Comparison of ENCODE assay signal across 8 mouse cellular contexts in the genomic region with DNA sequence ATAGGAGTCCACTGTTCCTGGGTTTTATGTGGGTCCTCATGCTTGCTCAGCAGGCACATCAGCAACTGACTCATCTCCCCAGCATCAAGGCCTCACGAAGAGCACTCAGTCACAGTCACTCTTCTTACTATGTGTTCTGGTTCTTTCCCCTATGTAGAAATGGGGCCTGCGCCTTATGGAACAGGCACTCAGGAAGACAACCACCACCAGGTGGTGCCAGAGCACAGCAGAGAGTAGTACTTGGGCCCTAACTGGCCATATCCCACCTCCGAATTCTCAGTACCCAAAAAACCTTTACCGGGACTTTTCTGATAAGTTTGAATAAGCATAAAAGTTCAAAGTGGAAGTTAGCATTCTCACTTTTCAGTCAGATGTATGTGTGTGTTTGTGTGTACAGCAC. TPM values are rescaled to one million over a fixed set of nuclear protein-coding genes. Genes with fewer than 3 reads are reported as not detected.
DNase-seq lines count a peak whose midpoint lies in the region; TF ChIP-seq lines count a peak whose summit lies in the region.

No protein-coding gene starts in this region.

- H3K79me2 ChIP-seq in liver, adult 2 months (ENCODE audit: control insufficient read depth, insufficient read depth, low read length): no peaks in the 10 kb centered on the region

- peaks cover 4% of the 10 kb centered on the region for H3K36me3 ChIP-seq in kidney, adult 2 months (ENCODE audit: control insufficient read depth, insufficient read depth, low read length)
- H3K36me3 ChIP-seq in liver, adult 2 months (ENCODE audit: control insufficient read depth, insufficient read depth, low read length): peaks cover 42% of the 10 kb centered on the region

- H3K9ac ChIP-seq in liver, adult 2 months (ENCODE audit: low read depth, low read length): no peak overlapping the region

- TF ChIP-seq POLR2A in cortical plate, adult 2 months (IDR thresholded peaks at IDR 0.05; ENCODE audit: extremely low read depth, insufficient read depth, low read length): no peak
- TF ChIP-seq POLR2A in kidney, adult 2 months (IDR thresholded peaks at IDR 0.05; ENCODE audit: low read depth, low read length): no peak
- TF ChIP-seq POLR2A in liver, adult 2 months (IDR thresholded peaks at IDR 0.05; ENCODE audit: extremely low read depth, insufficient read depth, low read length): no peak

- TF ChIP-seq CTCF in cortical plate, adult 2 months (IDR thresholded peaks at IDR 0.05; ENCODE audit: extremely low read depth, insufficient read depth, low read length): peak; percentile 88
- peak; percentile 87 for TF ChIP-seq CTCF in kidney, adult 2 months (conservative IDR thresholded peaks at IDR 0.05; ENCODE audit: insufficient read depth, insufficient read length, low read depth, low read length)
- TF ChIP-seq CTCF in liver, adult 2 months (IDR thresholded peaks at IDR 0.05; ENCODE audit: low read depth, low read length): peak; percentile 90

- H3K27ac ChIP-seq in cortical plate, adult 2 months (ENCODE audit: insufficient read depth, low read length): no peak overlapping the region
- H3K27ac ChIP-seq in kidney, adult 2 months (ENCODE audit: insufficient read depth, low read depth, low read length): no peak overlapping the region
- H3K27ac ChIP-seq in liver, adult 2 months (replicated peaks; ENCODE audit: insufficient read depth, low read depth, low read length): no peak overlapping the region

- no peaks in the 10 kb centered on the region for H3K4me1 ChIP-seq in cortical plate, adult 2 months (ENCODE audit: control insufficient read depth, insufficient read depth, low read length)
- H3K4me1 ChIP-seq in kidney, adult 2 months (ENCODE audit: control insufficient read depth, insufficient read depth, low read length): no peaks in the 10 kb centered on the region
- H3K4me1 ChIP-seq in liver, adult 2 months (ENCODE audit: control insufficient read depth, insufficient read depth, low read length): no peaks in the 10 kb centered on the region

- DNase-seq in A20 (ENCODE audit: low read depth, low spot score): peak; percentile 79
- DNase-seq in adrenal gland, adult (ENCODE audit: inconsistent age in 2 of 2, low spot score in 1 of 2): peak; percentile 93 to 97
- DNase-seq in gastrocnemius, postnatal 25 days: peak; percentile 53
- DNase-seq in kidney, adult 2 months: peak; percentile 89
- peak; percentile 65 for DNase-seq in liver, adult 2 months (ENCODE audit: extremely low read depth, low read depth, low spot score)
- peak; percentile 78 for DNase-seq in ovary, postnatal 14 days (ENCODE audit: low spot score)
- peak; percentile 81 for DNase-seq in thymus, postnatal 0 days (ENCODE audit: low spot score)

- WGBS in kidney, adult 2 months: 21% methylated on average over 4 of the region's 4 CpGs
- WGBS in liver, adult 2 months: 42% methylated on average over 4 of the region's 4 CpGs

- no peaks in the 10 kb centered on the region for H3K27me3 ChIP-seq in kidney, adult 2 months (replicated peaks; ENCODE audit: control insufficient read depth, insufficient read depth, low read length)
- H3K27me3 ChIP-seq in liver, adult 2 months (ENCODE audit: control insufficient read depth, insufficient read depth, low read length): no peaks in the 10 kb centered on the region

- no peak overlapping the region for H3K4me3 ChIP-seq in cortical plate, adult 2 months (ENCODE audit: insufficient read depth, low read length)
- no peak overlapping the region for H3K4me3 ChIP-seq in kidney, adult 2 months (ENCODE audit: insufficient read depth, low read depth, low read length)
- no peak overlapping the region for H3K4me3 ChIP-seq in liver, adult 2 months (ENCODE audit: insufficient read depth, low read depth, low read length)

RNA-seq across cellular contexts. Expression of gene Hes6, which starts 14.8 kb away (rescaled TPM):
- polyA plus RNA-seq in cortical plate, adult 2 months (2012; rRNA removed): 20.1 and 22.3 TPM in 2 replicates
- 1 to 10 TPM; 6.9 to 8.6 TPM for total RNA-seq in gastrocnemius, postnatal 25 days (2021)
- polyA plus RNA-seq in kidney, adult 2 months (2012; rRNA removed): 64.1 and 66.7 TPM in 2 replicates
- 64.6 and 97.0 TPM in 2 replicates for total RNA-seq in liver, adult 2 months (2014; rRNA removed)
- polyA plus RNA-seq in liver, adult 2 months (2012; rRNA removed): 107 and 112 TPM in 2 replicates
- polyA plus RNA-seq in thymus, postnatal 0 days (2015; fragmentation: Nextera tagmentation; extraction: Ambion mirVana): 216 and 236 TPM in 2 replicates

RNA-seq across cellular contexts. Expression of gene Ilkap, which starts 30.0 kb away (rescaled TPM):
- 84.0 and 90.3 TPM in 2 replicates for polyA plus RNA-seq in cortical plate, adult 2 months (2012; rRNA removed)
- 10 to 100 TPM; 30.1 to 35.8 TPM for total RNA-seq in gastrocnemius, postnatal 25 days (2021)
- polyA plus RNA-seq in kidney, adult 2 months (2012; rRNA removed): 42.6 and 47.9 TPM in 2 replicates
- 50.3 and 54.7 TPM in 2 replicates for total RNA-seq in liver, adult 2 months (2014; rRNA removed)
- 25.2 and 32.0 TPM in 2 replicates for polyA plus RNA-seq in liver, adult 2 months (2012; rRNA removed)
- 129 and 133 TPM in 2 replicates for polyA plus RNA-seq in thymus, postnatal 0 days (2015; fragmentation: Nextera tagmentation; extraction: Ambion mirVana)

RNA-seq across cellular contexts. Expression of gene Per2, which starts 30.5 kb away (rescaled TPM):
- polyA plus RNA-seq in cortical plate, adult 2 months (2012; rRNA removed): 21.6 and 24.3 TPM in 2 replicates
- total RNA-seq in gastrocnemius, postnatal 25 days (2021): 1 to 10 TPM in 1 of 2 experiments, under 1 TPM in 1; 0.97 to 7.1 TPM
- polyA plus RNA-seq in kidney, adult 2 months (2012; rRNA removed): 5.6 and 6.8 TPM in 2 replicates
- total RNA-seq in liver, adult 2 months (2014; rRNA removed): 5.7 and 7.7 TPM in 2 replicates
- polyA plus RNA-seq in liver, adult 2 months (2012; rRNA removed): 3.9 and 4.9 TPM in 2 replicates
- 0.95 and 1.1 TPM in 2 replicates for polyA plus RNA-seq in thymus, postnatal 0 days (2015; fragmentation: Nextera tagmentation; extraction: Ambion mirVana)
